In genomic region chr13:44770808-44771605, GRCm38 (mm10) we compare ENCODE assay signal across 12 mouse cellular contexts. TPM values are rescaled to one million over a fixed set of nuclear protein-coding genes. Genes with fewer than 3 reads are reported as not detected.
A peak's percentile ranks its signal among the peaks of the same experiment; 100 is the strongest.
DNase-seq lines count a peak whose midpoint lies in the region; TF ChIP-seq lines count a peak whose summit lies in the region.
"Had no signal": no experiment of that assay in that cellular context is flagged by ENCODE, and none has a peak within 500 bp of the region (broad histone marks: within the 10 kb centered on the region; RNA-seq: fewer than 3 reads in every experiment).

No protein-coding gene starts in this region.

- no peak overlapping the region for H3K4me3 ChIP-seq in spleen, adult 2 months (ENCODE audit: extremely low read depth, insufficient read depth, insufficient read length)
- H3K4me3 ChIP-seq in CH12.LX (replicated peaks in 1 of 3; ENCODE audit: low read depth in 2 of 3, low read length in 2 of 3, poor library complexity in 1 of 3), result peak overlapping the region in 1 of 3 experiments; percentile 10
- H3K4me3 ChIP-seq: forebrain, embryonic 15.5 days; heart, embryonic 13.5 days; liver, embryonic 13.5 days had no signal

- TF ChIP-seq RAD21 in CH12.LX (IDR thresholded peaks at IDR 0.05; ENCODE audit: low read depth, low read length), result no peak

- peaks cover 22% of the 10 kb centered on the region for H3K4me1 ChIP-seq in spleen, adult 2 months (ENCODE audit: control insufficient read depth, insufficient read depth, insufficient read length)
- H3K4me1 ChIP-seq in CH12.LX (ENCODE audit: control insufficient read depth in 1 of 2, insufficient read depth in 2 of 2), result peaks cover 4 to 56% of the 10 kb centered on the region in 2 experiments; a peak in 3 of 4 replicates

- 45% methylated on average over 5 of the region's 5 CpGs for WGBS in spleen, adult 2 months

- no peaks in the 10 kb centered on the region for H3K27me3 ChIP-seq in spleen, adult 2 months (ENCODE audit: control insufficient read depth, insufficient read depth, low read length)
- no peaks in the 10 kb centered on the region for H3K27me3 ChIP-seq in CH12.LX (replicated peaks)
- H3K27me3 ChIP-seq: forebrain, embryonic 15.5 days; heart, embryonic 13.5 days; liver, embryonic 13.5 days had no signal

- dilution Hi-C loops in CH12.LX (cut with MboI; ENCODE audit: extremely low pct_ligation_motif_present, extremely low pct_unique_long_range_greater_than_20kb, low sequenced_read_pairs), result no loop called here

- peak overlapping the region; percentile 16; the same call in 1 of the 2 replicates for H3K27ac ChIP-seq in spleen, adult 2 months (ENCODE audit: insufficient read depth, low read length)
- no peak overlapping the region for H3K27ac ChIP-seq in CH12.LX (ENCODE audit: insufficient read depth, low read depth)
- H3K27ac ChIP-seq: forebrain, embryonic 15.5 days; heart, embryonic 13.5 days; liver, embryonic 13.5 days had no signal

- TF ChIP-seq POLR2A in spleen, adult 2 months (IDR thresholded peaks at IDR 0.05; ENCODE audit: low read depth, low read length), result no peak
- TF ChIP-seq POLR2A in CH12.LX (IDR thresholded peaks at IDR 0.05; ENCODE audit: low read depth, low read length), result no peak

- DNase-seq in spleen, adult 2 months (ENCODE audit: low read depth in 1 of 2, low spot score in 2 of 2), result peak in 1 of 2 experiments; percentile 53
- DNase-seq in spleen, adult 18-20 months, result no peak
- peak; percentile 92 for DNase-seq in CH12.LX (ENCODE audit: extremely low read depth)
- peak; percentile 59 for DNase-seq in induced T-regulatory cell, adult 2 months (ENCODE audit: low read depth)
- no peak for DNase-seq in right cerebral cortex, adult 18-20 months
- no peak for DNase-seq in kidney, adult 18-20 months
- no peak for DNase-seq in cerebellum, adult 18-20 months
- DNase-seq: cerebellum, adult 11-12 months; gastrocnemius, postnatal 14 days; liver, embryonic 13.5 days had no signal

- H3K36me3 ChIP-seq in spleen, adult 2 months (ENCODE audit: control insufficient read depth, insufficient read depth, low read length), result no peaks in the 10 kb centered on the region
- peaks cover 0 to 15% of the 10 kb centered on the region in 2 experiments for H3K36me3 ChIP-seq in CH12.LX (replicated peaks in 1 of 2; ENCODE audit: control insufficient read depth in 1 of 2, insufficient read depth in 1 of 2, low read length in 1 of 2)
- H3K36me3 ChIP-seq: heart, embryonic 13.5 days had no signal

- H3K79me2 ChIP-seq in CH12.LX (replicated peaks; ENCODE audit: control insufficient read depth, extremely low read depth, insufficient read depth, poor library complexity, severe bottlenecking), result 0 out of 2 replicates have a peak, but pooled peaks cover 5% of the 10 kb centered on the region

- no peak overlapping the region for H3K9ac ChIP-seq in CH12.LX (ENCODE audit: insufficient read depth, low read depth)
- H3K9ac ChIP-seq: forebrain, embryonic 15.5 days; heart, embryonic 13.5 days; liver, embryonic 13.5 days had no signal

- H3K4me2 ChIP-seq in CH12.LX (ENCODE audit: insufficient read depth, low read depth, poor library complexity, severe bottlenecking), result peak overlapping the region; percentile 91
- H3K4me2 ChIP-seq: forebrain, embryonic 15.5 days; heart, embryonic 13.5 days; liver, embryonic 13.5 days had no signal

- peak; percentile 71 for TF ChIP-seq EP300 in CH12.LX (IDR thresholded peaks at IDR 0.05; ENCODE audit: low read length)

- in situ Hi-C loops in CH12.LX (cut with MboI; ENCODE audit: low pct_ligation_motif_present, low pct_unique_long_range_greater_than_20kb, low sequenced_read_pairs), result no loop called here

- H3K9me3 ChIP-seq in CH12.LX (replicated peaks; ENCODE audit: low read length), result no peaks in the 10 kb centered on the region
- H3K9me3 ChIP-seq: forebrain, embryonic 15.5 days; heart, embryonic 13.5 days; liver, embryonic 13.5 days had no signal

- no peak for TF ChIP-seq CTCF in spleen, adult 2 months (IDR thresholded peaks at IDR 0.05; ENCODE audit: extremely low read depth, insufficient read depth, insufficient read length, insufficient replicate concordance)
- no peak for TF ChIP-seq CTCF in CH12.LX (conservative IDR thresholded peaks at IDR 0.05 in 1 of 2, IDR thresholded peaks at IDR 0.05 in 1 of 2; ENCODE audit: low read depth in 2 of 2, low read length in 2 of 2)

TF ChIP-seq in CH12.LX, 34 proteins besides CTCF, POLR2A, EP300 and RAD21:
- TF ChIP-seq ELF1 (IDR thresholded peaks at IDR 0.05; ENCODE audit: low read depth, low read length) (no peak), ZC3H11A (IDR thresholded peaks at IDR 0.05; ENCODE audit: low read depth, low read length) (no peak), E2F4 (IDR thresholded peaks at IDR 0.05; ENCODE audit: insufficient replicate concordance, low read depth, low read length) (no peak), MEF2A (IDR thresholded peaks at IDR 0.05; ENCODE audit: borderline replicate concordance, low read depth, low read length) (peak; percentile 74), BHLHE40 (IDR thresholded peaks at IDR 0.05; ENCODE audit: low read depth, low read length) (peak; percentile 90), TCF12 (IDR thresholded peaks at IDR 0.05; ENCODE audit: low read depth, low read length) (no peak), RCOR1 (conservative IDR thresholded peaks at IDR 0.05; ENCODE audit: low read depth, low read length) (no peak), SMC3 (IDR thresholded peaks at IDR 0.05; ENCODE audit: low read depth, low read length) (no peak), IRF4 (IDR thresholded peaks at IDR 0.05; ENCODE audit: low read depth, low read length) (peak; percentile 73), UBTF (IDR thresholded peaks at IDR 0.05; ENCODE audit: low read depth, low read length) (no peak), TBP (conservative IDR thresholded peaks at IDR 0.05; ENCODE audit: low read depth, low read length) (no peak), PAX5 (IDR thresholded peaks at IDR 0.05; ENCODE audit: low read length) (no peak), MAX (IDR thresholded peaks at IDR 0.05; ENCODE audit: low read length) (no peak), NRF1 (IDR thresholded peaks at IDR 0.05; ENCODE audit: low read depth, low read length) (no peak), GABPA (IDR thresholded peaks at IDR 0.05; ENCODE audit: insufficient replicate concordance, low read depth, low read length) (no peak), JUN (IDR thresholded peaks at IDR 0.05; ENCODE audit: insufficient read depth, low read depth, low read length) (peak; percentile 43), ZMIZ1 (IDR thresholded peaks at IDR 0.05; ENCODE audit: low read depth, low read length) (no peak), USF1 (IDR thresholded peaks at IDR 0.05; ENCODE audit: low read depth, low read length) (no peak), CHD1 (IDR thresholded peaks at IDR 0.05; ENCODE audit: low read depth, low read length) (no peak), NELFE (IDR thresholded peaks at IDR 0.05; ENCODE audit: low read depth, low read length) (no peak), SIN3A (IDR thresholded peaks at IDR 0.05; ENCODE audit: low read length) (no peak; the same call in 1 of the 2 replicates), ZNF384 (IDR thresholded peaks at IDR 0.05; ENCODE audit: low read depth, low read length) (peak; percentile 88), MAZ (IDR thresholded peaks at IDR 0.05; ENCODE audit: low read depth, low read length) (peak; percentile 82; the same call in 1 of the 2 replicates), MYC (IDR thresholded peaks at IDR 0.05; ENCODE audit: low read depth, low read length) (no peak), HCFC1 (IDR thresholded peaks at IDR 0.05; ENCODE audit: low read depth, low read length) (no peak), MAFK (IDR thresholded peaks at IDR 0.05; ENCODE audit: insufficient replicate concordance, low read length) (peak; percentile 55; the same call in 1 of the 2 replicates), CHD2 (IDR thresholded peaks at IDR 0.05; ENCODE audit: low read length) (no peak), USF2 (conservative IDR thresholded peaks at IDR 0.05; ENCODE audit: low read depth, low read length) (no peak), POLR2AphosphoS2 (IDR thresholded peaks at IDR 0.05; ENCODE audit: low read depth, low read length) (no peak), MXI1 (IDR thresholded peaks at IDR 0.05; ENCODE audit: low read depth, low read length) (peak; percentile 40; the same call in 1 of the 2 replicates), ZKSCAN1 (IDR thresholded peaks at IDR 0.05; ENCODE audit: borderline replicate concordance, low read depth, low read length) (no peak), ETS1 (conservative IDR thresholded peaks at IDR 0.05; ENCODE audit: low read depth, low read length) (peak; percentile 91), JUND (conservative IDR thresholded peaks at IDR 0.05; ENCODE audit: low read depth, low read length) (peak; percentile 33; the same call in 1 of the 2 replicates), KAT2A (IDR thresholded peaks at IDR 0.05; ENCODE audit: insufficient replicate concordance, low read length) (no peak)

RNA-seq across cellular contexts. Expression of gene Jarid2, which starts 41.7 kb away (rescaled TPM):
- 10.9 and 14.3 TPM in 2 replicates for polyA plus RNA-seq in spleen, adult 2 months (2012; rRNA removed)
- total RNA-seq in CH12.LX (2012; rRNA removed) (3.2 and 4.5 TPM in 2 replicates), CH12.LX (2014; rRNA removed) (6.1 and 7.8 TPM in 2 replicates)
- polyA plus RNA-seq in CH12.LX (2012; ENCODE audit: insufficient read length, low read depth), result 10.9 and 14.2 TPM in 2 replicates

Comparison
In these comparisons a context has a peak if more than half of its experiments do, and no peak if none do; other contexts are left out.
1. DNase-seq: peak in CH12.LX (single experiment) and induced T-regulatory cell, adult 2 months (single experiment); none in spleen, adult 18-20 months (0 of 2), right cerebral cortex, adult 18-20 months (single experiment), kidney, adult 18-20 months (single experiment) and cerebellum, adult 18-20 months (0 of 2).